Mouse (Mus musculus): ENCODE data around the gene Pnmal1. TPM values are rescaled to one million over a fixed set of nuclear protein-coding genes. Genes with fewer than 3 reads are reported as not detected.

Gene Pnmal1
- total RNA-seq, 2 experiments from 2014 or later: not detected

- Histone ChIP-seq H3K27ac (no peak overlapping the region), H3K4me3 (no peak overlapping the region)
- no peak for DNase-seq
- intact Hi-C loops (cut with DNase I): no loop called here
- no peak for TF ChIP-seq CTCF (IDR thresholded peaks at IDR 0.05)
These were observed 16.8 kb downstream of the Pnmal1 start for GRCm38 (mm10) chr7:16976298-16976697.

DNA sequence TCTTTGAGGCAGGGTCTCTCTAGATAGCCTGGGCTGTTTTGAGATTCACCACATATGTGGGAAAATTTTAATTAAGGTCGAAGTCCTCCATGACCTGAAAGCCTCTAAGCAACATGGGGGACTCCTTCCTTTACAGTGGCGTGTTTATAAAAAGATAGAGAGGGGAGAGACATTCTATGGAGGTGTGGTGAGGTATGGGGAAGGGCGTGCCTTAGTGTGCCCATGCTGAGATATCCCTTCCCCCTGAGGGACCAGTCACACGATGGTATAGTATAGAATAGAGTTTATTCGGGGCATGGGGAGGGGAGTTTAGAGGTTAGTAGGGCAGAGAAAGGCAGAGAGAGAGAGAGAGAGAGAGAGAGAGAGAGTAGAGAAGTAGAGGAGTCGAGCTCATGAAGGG, 18.7 kb downstream of the Pnmal1 start:
- TF ChIP-seq CTCF (IDR thresholded peaks at IDR 0.05): no peak
- no peak for DNase-seq
- Histone ChIP-seq H3K4me3 (no peak overlapping the region), H3K27ac (no peak overlapping the region)
- intact Hi-C loops (cut with DNase I): no loop called here

DNA sequence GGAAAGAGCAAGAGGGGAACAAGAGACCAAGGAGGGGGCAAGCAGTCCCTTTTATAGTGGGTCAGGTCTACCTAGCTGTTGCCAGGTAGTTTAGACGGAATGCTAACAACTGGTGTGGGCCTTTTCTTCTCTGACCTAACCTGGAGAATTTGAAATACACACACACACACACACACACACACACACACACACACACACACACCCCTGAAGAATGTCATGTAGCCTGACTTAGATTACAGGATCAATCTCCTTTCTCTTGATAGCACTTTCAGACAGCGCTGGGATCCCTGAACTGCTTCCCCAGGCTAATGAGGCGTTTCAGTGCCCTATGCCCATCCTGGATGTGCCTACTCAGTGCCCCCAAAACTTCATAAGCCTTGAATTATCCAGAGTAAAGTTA, 19.1 kb downstream of the Pnmal1 start:
- DNase-seq: no peak
- no peak overlapping the region for H3K4me3 ChIP-seq
- intact Hi-C loops (cut with DNase I): no loop called here
- no peak for TF ChIP-seq CTCF (IDR thresholded peaks at IDR 0.05)
- H3K27ac ChIP-seq: no peak overlapping the region

GRCm38 (mm10) chr7:16980348-16980747, 20.9 kb downstream of the Pnmal1 start:
- Histone ChIP-seq H3K4me3 (peak overlapping the region; percentile 66), H3K27ac (peak overlapping the region; percentile 79)
- intact Hi-C loops (cut with DNase I): no loop called here
- TF ChIP-seq CTCF (IDR thresholded peaks at IDR 0.05): no peak
- DNase-seq: peak; percentile 58

GRCm38 (mm10) chr7:16982859-16983568, 23.5 kb downstream of the Pnmal1 start, which contains the start of gene Gm42372:
Gene Gm42372 (plus strand): TSS chr7:16983086.
- no peak for TF ChIP-seq CTCF (IDR thresholded peaks at IDR 0.05)
- DNase-seq: no peak
- Histone ChIP-seq H3K4me3 (no peak within 1 kb of the TSS), H3K27ac (no peak within 1 kb of the TSS)
- intact Hi-C loops (cut with DNase I): no loop called here

- intact Hi-C loops (cut with DNase I): no loop called here
- no peak for TF ChIP-seq CTCF (IDR thresholded peaks at IDR 0.05)
- Histone ChIP-seq H3K4me3 (no peak overlapping the region), H3K27ac (no peak overlapping the region)
- DNase-seq: no peak
These were observed 28.2 kb downstream of the Pnmal1 start for GRCm38 (mm10) chr7:16987541-16988149.

- DNase-seq: peak; percentile 64
- Histone ChIP-seq H3K4me3 (no peak overlapping the region), H3K27ac (no peak overlapping the region)
- no peak for TF ChIP-seq CTCF (IDR thresholded peaks at IDR 0.05)
- intact Hi-C loops (cut with DNase I): no loop called here
These were observed 28.9 kb downstream of the Pnmal1 start for GRCm38 (mm10) chr7:16988405-16988804.

DNA sequence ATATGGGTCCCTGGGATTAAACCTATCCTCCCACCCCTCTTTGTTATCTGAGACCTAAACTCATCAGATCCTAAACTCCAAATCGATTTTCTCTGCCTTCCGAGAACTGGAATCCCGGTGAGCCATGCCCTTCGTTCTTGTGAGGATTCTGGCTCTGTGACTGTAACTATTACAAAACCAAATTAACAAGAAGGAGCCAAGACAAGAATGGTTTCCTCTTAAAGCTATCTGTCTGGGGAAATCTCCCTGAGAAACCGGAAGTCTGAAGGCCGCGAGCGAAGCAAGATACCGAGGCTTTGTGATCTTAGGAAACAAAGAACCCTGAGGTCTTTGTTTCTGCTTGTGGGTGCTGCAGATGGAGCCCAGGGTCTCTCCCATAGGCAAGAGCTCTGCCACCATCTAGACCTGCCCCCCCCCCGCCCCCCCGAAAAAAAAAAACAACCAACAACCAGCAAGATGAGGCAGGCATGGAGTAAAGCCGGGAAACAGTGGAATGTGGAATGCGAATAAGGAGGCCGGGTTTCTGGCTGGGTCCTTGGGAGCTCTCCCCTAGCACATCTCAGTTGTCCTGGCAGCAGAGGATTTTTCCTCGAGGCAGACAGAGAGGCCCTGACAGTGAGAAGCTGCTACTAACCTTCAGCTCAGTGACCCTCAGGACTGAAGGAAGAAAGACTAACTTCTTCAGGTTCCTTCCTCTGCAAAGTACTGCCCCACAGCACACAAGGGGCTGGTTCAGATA, 30.7 kb downstream of the Pnmal1 start:
- peak overlapping the region; percentile 5; the same call in 1 of the 2 replicates for H3K4me3 ChIP-seq
- peak overlapping the region; percentile 66 for H3K27ac ChIP-seq
- DNase-seq: no peak
- no peak for TF ChIP-seq CTCF (IDR thresholded peaks at IDR 0.05)
- intact Hi-C loops (cut with DNase I): no loop called here

GRCm38 (mm10) chr7:16991681-16992450, 32.4 kb downstream of the Pnmal1 start:
- Histone ChIP-seq H3K27ac (no peak overlapping the region), H3K4me3 (no peak overlapping the region)
- no peak for DNase-seq
- intact Hi-C loops (cut with DNase I): no loop called here
- no peak for TF ChIP-seq CTCF (IDR thresholded peaks at IDR 0.05)

DNA sequence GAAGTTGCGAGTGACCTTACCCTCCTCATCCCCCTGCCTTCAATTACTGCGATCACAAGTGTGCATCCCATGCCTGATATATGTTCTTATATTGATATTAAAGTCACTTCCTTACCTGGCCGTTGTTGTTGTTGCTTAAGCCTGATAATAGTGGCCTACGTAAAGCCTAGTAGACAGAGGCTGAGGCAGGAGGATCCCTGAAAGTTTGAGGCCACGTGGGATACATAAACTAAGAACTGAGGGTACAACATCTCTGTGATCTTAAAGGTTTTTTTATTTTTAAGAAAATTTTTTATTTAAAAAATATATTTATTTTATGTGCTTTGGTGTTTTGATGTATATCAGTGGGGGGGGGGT, 33.0 kb downstream of the Pnmal1 start, which contains the start of gene Ccdc8:
Ccdc8 (plus strand) TSS at position 258 of the 357 bp plus-strand sequence.
- no peak for DNase-seq
- intact Hi-C loops (cut with DNase I): no loop called here
- H3K27ac ChIP-seq: 0 out of 2 replicates have a peak within 1 kb of the TSS, but pooled peaks have one; percentile 81
- peak within 1 kb of the TSS; percentile 75 for H3K4me3 ChIP-seq
- no peak for TF ChIP-seq CTCF (IDR thresholded peaks at IDR 0.05)

DNA sequence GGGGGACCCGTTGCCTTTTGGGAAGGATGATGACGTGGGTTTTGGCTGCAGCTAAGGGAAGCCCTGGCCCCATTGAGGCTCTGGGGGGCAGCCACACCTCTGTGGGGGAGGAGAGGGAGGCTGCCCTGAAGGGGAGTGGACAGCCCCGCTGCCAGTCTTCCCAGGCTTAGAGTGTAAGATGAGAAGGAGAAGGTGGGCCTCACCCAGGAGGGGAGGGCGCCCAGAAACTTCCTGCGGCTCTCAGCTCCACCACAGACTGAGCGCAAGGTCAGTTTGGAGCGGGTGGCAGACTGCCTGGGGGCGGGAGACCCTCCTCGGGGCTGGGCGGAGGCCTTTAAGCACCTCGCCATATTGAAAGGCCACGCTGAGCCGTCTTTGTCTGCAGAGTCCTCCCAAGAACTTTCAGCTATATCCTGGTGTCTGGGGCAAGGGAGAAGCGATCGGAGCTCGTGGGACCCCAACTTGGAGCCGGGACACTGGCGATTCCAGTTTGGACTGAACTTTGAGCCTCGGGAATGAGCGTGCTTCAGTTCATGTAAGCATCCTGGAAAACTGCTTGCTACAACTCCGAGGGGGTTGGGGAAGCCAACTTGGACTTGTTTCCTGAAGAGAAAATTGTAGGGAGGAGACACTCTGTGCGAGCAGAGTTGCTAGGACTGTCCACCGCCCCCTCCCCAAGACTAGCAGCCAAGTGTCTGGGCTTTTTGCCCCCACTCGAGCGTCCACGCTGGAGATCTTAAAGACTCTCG, 34.3 kb downstream of the Pnmal1 start:
- intact Hi-C loops (cut with DNase I): no loop called here
- TF ChIP-seq CTCF (IDR thresholded peaks at IDR 0.05): no peak
- peak; percentile 87 for DNase-seq
- peak overlapping the region; percentile 81 for H3K27ac ChIP-seq
- H3K4me3 ChIP-seq: peak overlapping the region; percentile 75

- no peak for TF ChIP-seq CTCF (IDR thresholded peaks at IDR 0.05)
- Histone ChIP-seq H3K27ac (peak overlapping the region; percentile 81), H3K4me3 (peak overlapping the region; percentile 75)
- DNase-seq: no peak
- intact Hi-C loops (cut with DNase I): no loop called here
These were observed 34.9 kb downstream of the Pnmal1 start for GRCm38 (mm10) chr7:16994400-16994799.

All from gastrocnemius, adult 2 months (tissue).